Mouse (Mus musculus) layer of hippocampus, adult 9-10 months (tissue): ENCODE measurements at regions not wholly inside any gene's neighbourhood (a gene's known extent, or its start where the extent isn't known, plus 50 kb on each side); places are given as distances from the start of the nearest gene placed in this dataset.

Experiments used
- DNase-seq: peaks from one replicate; pipeline ENCODE4 v3.0.0; 2022; ENCODE audit warnings: low spot score

- DNase-seq: no peak
Measured at GRCm38 (mm10) chr10:98840957-98841831, 73.0 kb upstream of the Atp2b1 start.

- DNase-seq: no peak
Measured at GRCm38 (mm10) chr10:98841860-98842259, 72.3 kb upstream of the Atp2b1 start.

- no peak for DNase-seq
Measured at GRCm38 (mm10) chr10:98842721-98843120, 71.5 kb upstream of the Atp2b1 start.

GRCm38 (mm10) chr10:98849851-98850250 lies 64.4 kb upstream of the Atp2b1 start:
- no peak for DNase-seq

GRCm38 (mm10) chr10:98857395-98857794 lies 56.8 kb upstream of the Atp2b1 start:
- DNase-seq: no peak

- DNase-seq: no peak
Measured at GRCm38 (mm10) chr10:98861521-98861920, 52.7 kb upstream of the Atp2b1 start.

- no peak for DNase-seq
Measured at GRCm38 (mm10) chr10:98862712-98863111, 51.5 kb upstream of the Atp2b1 start.

- no peak for DNase-seq
Measured at GRCm38 (mm10) chr10:98864384-98864783, 49.8 kb upstream of the Atp2b1 start.
